Mouse (Mus musculus): Measurements from ENCODE around the gene Fam111a. TPM values are rescaled to one million over a fixed set of nuclear protein-coding genes. Genes with fewer than 3 reads are reported as not detected.

The Fam111a gene
- polyA plus RNA-seq (2021; fragmentation: Nextera tagmentation), result 0.82 and 1.0 TPM in 2 replicates
- long read RNA-seq, experiment 1, partial matches to known transcripts, result 0 of 4 reads
- long read RNA-seq, experiment 1, other reads (novel, unspliced or antisense), result 1 of 4 reads
- long read RNA-seq, experiment 2, partial matches to known transcripts, result 1 of 3 reads
- long read RNA-seq, experiment 2, other reads (novel, unspliced or antisense), result 2 of 3 reads

DNA sequence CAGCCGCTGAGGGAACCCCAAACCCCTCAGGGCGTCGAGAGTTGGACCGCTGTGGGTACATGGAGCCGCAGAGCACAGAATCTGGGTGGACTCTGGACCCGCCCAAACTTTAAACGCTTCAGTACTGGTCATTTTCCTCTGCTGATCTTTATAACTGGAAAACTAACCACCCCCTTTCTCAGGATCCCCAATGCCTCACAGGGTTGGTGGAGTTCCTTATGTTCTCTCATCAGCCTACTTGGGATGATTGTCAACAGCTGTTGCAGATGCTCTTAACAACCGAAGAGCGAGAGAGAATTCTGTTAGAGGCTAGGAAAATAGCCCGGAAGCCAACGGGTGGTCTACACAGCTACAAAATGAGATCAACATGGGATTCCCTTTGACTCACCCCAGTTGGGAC, at the start of gene Fam111a:
TSS of gene Fam111a (plus strand) at position 301 of the 400 bp plus-strand sequence.

GRCm38 (mm10) chr19:12501370-12502347, 43.9 kb upstream of the Fam111a start, which contains the start of gene Dtx4:
TSS of gene Dtx4 (minus strand) at chr19:12501454.

DNA sequence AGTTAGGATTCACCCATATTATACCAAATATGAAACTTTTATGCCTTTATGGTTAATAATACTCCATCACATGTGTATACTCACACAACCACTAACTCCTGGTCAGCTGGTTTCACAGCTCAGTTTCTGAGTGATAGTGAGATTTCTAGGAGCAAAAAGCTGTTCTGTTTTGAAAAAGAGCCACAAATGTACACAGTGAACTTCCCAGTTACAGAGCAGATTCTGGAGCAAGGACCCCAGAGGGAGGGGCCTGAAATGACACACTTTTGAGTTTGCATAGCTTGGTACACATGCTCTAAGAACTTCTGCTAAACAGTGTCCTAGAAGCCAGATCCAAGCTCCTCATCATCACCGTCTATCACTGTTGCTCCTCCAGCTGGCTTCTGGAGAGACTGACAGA, 54.1 kb downstream of the Fam111a start, which contains the start of gene Gm4952:
TSS of gene Gm4952 (plus strand) at position 301 of the 400 bp plus-strand sequence.

DNA sequence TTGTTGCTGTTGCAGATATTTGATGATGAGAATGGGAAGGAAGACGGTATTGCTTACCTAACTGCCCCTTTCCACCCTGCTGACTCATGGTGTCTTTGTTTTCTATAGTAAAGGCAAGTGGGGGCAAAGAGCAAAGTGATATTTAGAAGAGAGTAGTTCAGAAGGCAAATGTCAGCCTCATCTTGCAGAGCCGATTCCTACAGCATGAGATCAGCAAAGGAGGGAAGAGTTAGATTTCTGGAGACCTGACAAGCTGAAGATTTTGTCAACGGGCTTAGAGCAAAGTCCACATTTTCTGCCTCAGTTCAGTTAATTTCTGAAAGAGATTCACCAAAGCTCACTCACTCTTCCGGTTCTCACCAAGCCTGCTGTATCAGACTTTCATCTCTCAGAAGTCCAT, 87.6 kb downstream of the Fam111a start, which contains the start of gene Glyat:
TSS of gene Glyat (plus strand) at position 133 of the 400 bp plus-strand sequence.

Other genes with a start within 250 kb of the Fam111a start
- gene Olfr1436, start 246.6 kb upstream of the Fam111a start, polyA plus RNA-seq (2021; fragmentation: Nextera tagmentation), result not detected in 2 replicates
- not detected in 2 replicates for gene Olfr1437, start 220.6 kb upstream of the Fam111a start, polyA plus RNA-seq (2021; fragmentation: Nextera tagmentation)
- not detected in 2 replicates for gene Olfr1438-ps1, start 209.8 kb upstream of the Fam111a start, polyA plus RNA-seq (2021; fragmentation: Nextera tagmentation)
- gene Olfr1440, start 158.5 kb upstream of the Fam111a start, polyA plus RNA-seq (2021; fragmentation: Nextera tagmentation), result not detected in 2 replicates
- gene Olfr1441, start 128.3 kb upstream of the Fam111a start, polyA plus RNA-seq (2021; fragmentation: Nextera tagmentation), result not detected in 2 replicates
- gene Pfpl, start 117.8 kb upstream of the Fam111a start, polyA plus RNA-seq (2021; fragmentation: Nextera tagmentation), result not detected in 2 replicates
- gene Mpeg1, start 85.0 kb upstream of the Fam111a start, polyA plus RNA-seq (2021; fragmentation: Nextera tagmentation), result 2.7 and 3.2 TPM in 2 replicates
- 5.0 and 9.3 TPM in 2 replicates for gene Dtx4, start 44.3 kb upstream of the Fam111a start, polyA plus RNA-seq (2021; fragmentation: Nextera tagmentation)
- 0.16 TPM in 1 of 2 replicates, not detected in the other for gene Gm4952, start 54.2 kb downstream of the Fam111a start, polyA plus RNA-seq (2021; fragmentation: Nextera tagmentation)
- gene Glyat, start 87.6 kb downstream of the Fam111a start, polyA plus RNA-seq (2021; fragmentation: Nextera tagmentation), result not detected in 2 replicates
- gene Olfr1442, start 124.7 kb downstream of the Fam111a start, polyA plus RNA-seq (2021; fragmentation: Nextera tagmentation), result not detected in 2 replicates
- gene Olfr1443, start 132.4 kb downstream of the Fam111a start, polyA plus RNA-seq (2021; fragmentation: Nextera tagmentation), result not detected in 2 replicates
- gene Keg1, start 150.0 kb downstream of the Fam111a start, polyA plus RNA-seq (2021; fragmentation: Nextera tagmentation), result not detected in 2 replicates
- 0.56 and 1.0 TPM in 2 replicates for gene Cntf, start 219.9 kb downstream of the Fam111a start, polyA plus RNA-seq (2021; fragmentation: Nextera tagmentation)

All from left cerebral cortex, adult 6 months (tissue).